Mouse (Mus musculus): Measurements from ENCODE around the gene Ifitm3. TPM values are rescaled to one million over a fixed set of nuclear protein-coding genes. Genes with fewer than 3 reads are reported as not detected.
A peak's percentile ranks its signal among the peaks of the same experiment; 100 is the strongest.

The Ifitm3 gene
- total and polyA plus RNA-seq, 3 experiments, result 115 to 274 (median 123) TPM

- Histone ChIP-seq H3K27me3 (ENCODE audit: control insufficient read depth, insufficient read depth, low read length) (no peaks in the 10 kb centered on the region), H3K79me2 (replicated peaks; ENCODE audit: control insufficient read depth, insufficient read depth, low read length) (no peaks in the 10 kb centered on the region), H3K27ac (no peak overlapping the region), H3K9ac (ENCODE audit: low read depth, low read length) (no peak overlapping the region), H3K4me1 (ENCODE audit: control insufficient read depth, insufficient read depth, low read length) (peaks cover 3% of the 10 kb centered on the region), H3K36me3 (ENCODE audit: control insufficient read depth, insufficient read depth, low read length) (no peaks in the 10 kb centered on the region), H3K4me3 (no peak overlapping the region)
- TF ChIP-seq POLR2A (IDR thresholded peaks at IDR 0.05; ENCODE audit: insufficient read depth, low read depth, low read length), result no peak
- no peak for TF ChIP-seq CTCF (IDR thresholded peaks at IDR 0.05)
- no peak for TF ChIP-seq EP300 (IDR thresholded peaks at IDR 0.05; ENCODE audit: insufficient read depth, low read depth, low read length)
- no peak for DNase-seq
- 80% methylated on average over 2 of the region's 2 CpGs for WGBS
- intact Hi-C loops (cut with DNase I), result no loop called here
These were observed 41.9 kb upstream of the Ifitm3 start for GRCm38 (mm10) chr7:141052421-141052820.

- 87% methylated on average over 4 of the region's 4 CpGs for WGBS
- TF ChIP-seq CTCF (IDR thresholded peaks at IDR 0.05) (no peak), EP300 (IDR thresholded peaks at IDR 0.05; ENCODE audit: insufficient read depth, low read depth, low read length) (no peak), POLR2A (IDR thresholded peaks at IDR 0.05; ENCODE audit: insufficient read depth, low read depth, low read length) (no peak)
- H3K79me2 ChIP-seq (replicated peaks; ENCODE audit: control insufficient read depth, insufficient read depth, low read length), result no peaks in the 10 kb centered on the region
- H3K4me3 ChIP-seq, result no peak overlapping the region
- DNase-seq, result no peak
- intact Hi-C loops (cut with DNase I), result no loop called here
- H3K4me1 ChIP-seq (ENCODE audit: control insufficient read depth, insufficient read depth, low read length), result peaks cover 5% of the 10 kb centered on the region
- H3K9ac ChIP-seq (ENCODE audit: low read depth, low read length), result no peak overlapping the region
- no peak overlapping the region for H3K27ac ChIP-seq
- H3K36me3 ChIP-seq (ENCODE audit: control insufficient read depth, insufficient read depth, low read length), result no peaks in the 10 kb centered on the region
- no peaks in the 10 kb centered on the region for H3K27me3 ChIP-seq (ENCODE audit: control insufficient read depth, insufficient read depth, low read length)
These were observed 41.4 kb upstream of the Ifitm3 start for GRCm38 (mm10) chr7:141052016-141052415.

GRCm38 (mm10) chr7:141051060-141051685 is 40.6 kb upstream of the Ifitm3 start:
- Histone ChIP-seq H3K79me2 (replicated peaks; ENCODE audit: control insufficient read depth, insufficient read depth, low read length) (no peaks in the 10 kb centered on the region), H3K36me3 (ENCODE audit: control insufficient read depth, insufficient read depth, low read length) (no peaks in the 10 kb centered on the region), H3K4me1 (ENCODE audit: control insufficient read depth, insufficient read depth, low read length) (peaks cover 11% of the 10 kb centered on the region), H3K9ac (ENCODE audit: low read depth, low read length) (no peak overlapping the region), H3K27ac (no peak overlapping the region), H3K27me3 (ENCODE audit: control insufficient read depth, insufficient read depth, low read length) (no peaks in the 10 kb centered on the region), H3K4me3 (no peak overlapping the region)
- no peak for DNase-seq
- WGBS, result 59% methylated on average over 17 of the region's 17 CpGs
- intact Hi-C loops (cut with DNase I), result no loop called here
- TF ChIP-seq EP300 (IDR thresholded peaks at IDR 0.05; ENCODE audit: insufficient read depth, low read depth, low read length) (no peak), CTCF (IDR thresholded peaks at IDR 0.05) (no peak), POLR2A (IDR thresholded peaks at IDR 0.05; ENCODE audit: insufficient read depth, low read depth, low read length) (no peak)

- H3K4me1 ChIP-seq (ENCODE audit: control insufficient read depth, insufficient read depth, low read length), result peaks cover 11% of the 10 kb centered on the region
- H3K4me3 ChIP-seq, result no peak overlapping the region
- no peaks in the 10 kb centered on the region for H3K36me3 ChIP-seq (ENCODE audit: control insufficient read depth, insufficient read depth, low read length)
- intact Hi-C loops (cut with DNase I), result loop anchor here (2.0 kb wide), 2 partner anchors 19 to 125 kb away; no protein-coding TSS in a partner anchor
- WGBS, result 55% methylated on average over 2 of the region's 2 CpGs
- no peaks in the 10 kb centered on the region for H3K79me2 ChIP-seq (replicated peaks; ENCODE audit: control insufficient read depth, insufficient read depth, low read length)
- DNase-seq, result no peak
- no peak overlapping the region for H3K9ac ChIP-seq (ENCODE audit: low read depth, low read length)
- no peaks in the 10 kb centered on the region for H3K27me3 ChIP-seq (ENCODE audit: control insufficient read depth, insufficient read depth, low read length)
- TF ChIP-seq EP300 (IDR thresholded peaks at IDR 0.05; ENCODE audit: insufficient read depth, low read depth, low read length) (no peak), POLR2A (IDR thresholded peaks at IDR 0.05; ENCODE audit: insufficient read depth, low read depth, low read length) (no peak), CTCF (IDR thresholded peaks at IDR 0.05) (no peak)
- H3K27ac ChIP-seq, result no peak overlapping the region
These were observed 38.8 kb upstream of the Ifitm3 start for GRCm38 (mm10) chr7:141049326-141049725.

GRCm38 (mm10) chr7:141048226-141049218 is 38.0 kb upstream of the Ifitm3 start:
- DNase-seq, result peak; percentile 92 to 94

More at GRCm38 (mm10) chr7:141048226-141049218, 38.0 kb upstream of the Ifitm3 start:
- peak overlapping the region; percentile 94 for H3K27ac ChIP-seq
- intact Hi-C loops (cut with DNase I), result loop anchor here (1.0 to 2.0 kb wide), 6 partner anchors 20 to 203 kb away; partner anchors contain the start of gene Scgb1c1
- TF ChIP-seq CTCF (IDR thresholded peaks at IDR 0.05) (peak; percentile 78), EP300 (IDR thresholded peaks at IDR 0.05; ENCODE audit: insufficient read depth, low read depth, low read length) (peak; percentile 94), POLR2A (IDR thresholded peaks at IDR 0.05; ENCODE audit: insufficient read depth, low read depth, low read length) (no peak)
- H3K79me2 ChIP-seq (replicated peaks; ENCODE audit: control insufficient read depth, insufficient read depth, low read length), result no peaks in the 10 kb centered on the region
- no peaks in the 10 kb centered on the region for H3K36me3 ChIP-seq (ENCODE audit: control insufficient read depth, insufficient read depth, low read length)
- H3K4me3 ChIP-seq, result peak overlapping the region; percentile 51
- peaks cover 11% of the 10 kb centered on the region for H3K4me1 ChIP-seq (ENCODE audit: control insufficient read depth, insufficient read depth, low read length)
- 8% methylated on average over 21 of the region's 21 CpGs for WGBS
- peak overlapping the region; percentile 61 for H3K9ac ChIP-seq (ENCODE audit: low read depth, low read length)
- no peaks in the 10 kb centered on the region for H3K27me3 ChIP-seq (ENCODE audit: control insufficient read depth, insufficient read depth, low read length)

All from heart, adult 2 months (tissue).